Comparison of ENCODE assay signal across 14 mouse cellular contexts in the genomic region with DNA sequence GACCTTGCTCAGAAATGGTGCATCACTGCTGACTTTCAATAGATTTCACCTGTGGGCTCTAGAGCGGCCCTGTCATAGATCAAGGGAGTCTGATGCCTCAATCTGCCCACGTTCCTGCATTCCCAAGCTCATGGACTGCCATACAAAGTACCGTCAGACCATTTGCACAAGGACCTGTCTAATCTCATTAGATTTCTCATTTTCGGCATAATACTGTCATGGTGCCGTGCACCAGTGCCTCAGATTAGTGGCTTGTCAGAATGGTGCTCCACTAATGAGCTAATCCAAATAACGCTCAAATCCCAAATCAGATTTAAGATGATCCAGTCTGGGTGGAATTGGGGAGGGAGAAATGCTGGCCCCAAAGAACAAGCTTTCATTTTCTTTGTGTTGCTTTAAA.
A peak's percentile ranks its signal among the peaks of the same experiment; 100 is the strongest.
DNase-seq lines count a peak whose midpoint lies in the region; ATAC-seq and TF ChIP-seq lines count a peak whose summit lies in the region.
"Had no signal": no experiment of that assay in that cellular context is flagged by ENCODE, and none has a peak within 500 bp of the region (broad histone marks: within the 10 kb centered on the region; RNA-seq: fewer than 3 reads in every experiment).

No protein-coding gene starts in this region.

- no peak for TF ChIP-seq EP300 in heart, adult 2 months (IDR thresholded peaks at IDR 0.05; ENCODE audit: insufficient read depth, low read depth, low read length)

- H3K27ac ChIP-seq in heart, adult 2 months = peak overlapping the region; percentile 2
- peak overlapping the region; percentile 6; the same call in 1 of the 2 replicates for H3K27ac ChIP-seq in brown adipose tissue, adult 24 weeks (replicated peaks; ENCODE audit: low read depth, low read length)
- peak overlapping the region; percentile 78 for H3K27ac ChIP-seq in hindbrain, embryonic 13.5 days
- 0 out of 2 replicates have a peak overlapping the region, but pooled peaks have one; percentile 20 for H3K27ac ChIP-seq in neural tube, embryonic 12.5 days

- H3K79me2 ChIP-seq in heart, adult 2 months (replicated peaks; ENCODE audit: control insufficient read depth, insufficient read depth, low read length) = no peaks in the 10 kb centered on the region

- no peak for TF ChIP-seq POLR2A in heart, adult 2 months (IDR thresholded peaks at IDR 0.05; ENCODE audit: insufficient read depth, low read depth, low read length)

- TF ChIP-seq CTCF in heart, adult 2 months (IDR thresholded peaks at IDR 0.05) = no peak

- H3K4me3 ChIP-seq in heart, adult 2 months = no peak overlapping the region
- H3K4me3 ChIP-seq in brown adipose tissue, adult 24 weeks (ENCODE audit: insufficient read depth, low read depth, low read length) = no peak overlapping the region
- no peak overlapping the region for H3K4me3 ChIP-seq in hindbrain, embryonic 13.5 days
- H3K4me3 ChIP-seq in neural tube, embryonic 12.5 days = no peak overlapping the region
- H3K4me3 ChIP-seq: kidney, embryonic 15.5 days had no signal

- 91% methylated on average over 6 of the region's 6 CpGs for WGBS in heart, adult 2 months
- 48% methylated on average over 6 of the region's 6 CpGs for WGBS in hindbrain, embryonic 13.5 days
- WGBS in neural tube, embryonic 12.5 days = 61% methylated on average over 6 of the region's 6 CpGs

- no peaks in the 10 kb centered on the region for H3K27me3 ChIP-seq in heart, adult 2 months (ENCODE audit: control insufficient read depth, insufficient read depth, low read length)
- peaks cover 7% of the 10 kb centered on the region; the same call in 1 of the 2 replicates for H3K27me3 ChIP-seq in hindbrain, embryonic 13.5 days
- H3K27me3 ChIP-seq in neural tube, embryonic 12.5 days (replicated peaks) = peaks cover 12% of the 10 kb centered on the region; the same call in 1 of the 2 replicates

- intact Hi-C loops in heart, adult 2 months (cut with DNase I) = loop anchor here (5.0 to 10.0 kb wide), 4 partner anchors 151 to 1666 kb away; partner anchors contain the start of genes Nrp2 and Pard3b

- no peak for DNase-seq in heart, adult 2 months
- DNase-seq in heart, postnatal 4 days = no peak
- no peak for DNase-seq in cerebellum, adult 9-10 months
- DNase-seq in heart, adult 18-20 months = no peak
- no peak for DNase-seq in right cerebral cortex, adult 2 months (ENCODE audit: low spot score in 2 of 2)
- DNase-seq: cerebellum, postnatal 10 days; gastrocnemius, postnatal 10 days; liver; right cerebral cortex, adult 18-20 months; thymus, postnatal 25 days had no signal

- H3K9ac ChIP-seq in heart, adult 2 months (ENCODE audit: low read depth, low read length) = no peak overlapping the region
- no peak overlapping the region for H3K9ac ChIP-seq in hindbrain, embryonic 13.5 days
- H3K9ac ChIP-seq in neural tube, embryonic 12.5 days = no peak overlapping the region
- H3K9ac ChIP-seq: kidney, embryonic 15.5 days had no signal

- peaks cover 7% of the 10 kb centered on the region for H3K4me1 ChIP-seq in heart, adult 2 months (ENCODE audit: control insufficient read depth, insufficient read depth, low read length)
- H3K4me1 ChIP-seq in brown adipose tissue, adult 24 weeks (ENCODE audit: control insufficient read depth, insufficient read depth, insufficient read length, low read length) = peaks cover 17% of the 10 kb centered on the region
- H3K4me1 ChIP-seq in hindbrain, embryonic 13.5 days (replicated peaks) = peaks cover 62% of the 10 kb centered on the region
- H3K4me1 ChIP-seq in neural tube, embryonic 12.5 days = peaks cover 45% of the 10 kb centered on the region

- no peak overlapping the region for H3K4me2 ChIP-seq in hindbrain, embryonic 13.5 days
- no peak overlapping the region for H3K4me2 ChIP-seq in neural tube, embryonic 12.5 days (replicated peaks)
- H3K4me2 ChIP-seq: kidney, embryonic 15.5 days had no signal

- H3K36me3 ChIP-seq in heart, adult 2 months (ENCODE audit: control insufficient read depth, insufficient read depth, low read length) = no peaks in the 10 kb centered on the region
- no peaks in the 10 kb centered on the region for H3K36me3 ChIP-seq in hindbrain, embryonic 13.5 days
- H3K36me3 ChIP-seq in neural tube, embryonic 12.5 days = no peaks in the 10 kb centered on the region
- H3K36me3 ChIP-seq: kidney, embryonic 15.5 days had no signal

- ATAC-seq in hindbrain, embryonic 13.5 days (ENCODE audit: low FRiP score) = no peak
- ATAC-seq in neural tube, embryonic 12.5 days (ENCODE audit: low FRiP score, low read depth) = no peak

- no peaks in the 10 kb centered on the region for H3K9me3 ChIP-seq in hindbrain, embryonic 13.5 days
- H3K9me3 ChIP-seq in neural tube, embryonic 12.5 days = no peaks in the 10 kb centered on the region
- H3K9me3 ChIP-seq: kidney, embryonic 15.5 days had no signal

Comparison
In these comparisons a context has a peak if more than half of its experiments do, and no peak if none do; other contexts are left out.
1. H3K27ac ChIP-seq: peak in every context shown above with its lines; median percentile 78 in hindbrain, embryonic 13.5 days; 20 in neural tube, embryonic 12.5 days; 6 in brown adipose tissue, adult 24 weeks; 2 in heart, adult 2 months.